Comparison of ENCODE assay signal across 16 mouse cellular contexts in the genomic region with DNA sequence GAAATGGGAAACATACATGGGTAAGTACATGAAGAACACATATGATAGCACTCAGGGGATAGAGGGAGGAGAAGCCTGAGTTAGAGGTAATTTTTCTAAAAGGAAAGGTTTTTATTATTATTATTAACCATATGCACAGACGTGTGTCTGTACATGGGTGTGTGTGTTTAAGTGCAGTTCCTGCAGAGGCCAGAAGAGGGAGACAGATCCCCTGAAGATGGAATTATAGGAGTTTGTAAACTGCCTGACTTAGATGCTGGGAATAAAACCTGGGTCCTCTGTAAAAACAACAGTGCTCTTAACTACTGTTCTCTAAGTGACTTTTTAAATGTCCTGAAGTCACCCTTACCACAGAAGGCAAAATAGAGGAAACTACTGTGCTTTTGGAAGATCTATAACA.
DNase-seq lines count a peak whose midpoint lies in the region; ATAC-seq and TF ChIP-seq lines count a peak whose summit lies in the region.
"Had no signal": no experiment of that assay in that cellular context is flagged by ENCODE, and none has a peak within 500 bp of the region (broad histone marks: within the 10 kb centered on the region; RNA-seq: fewer than 3 reads in every experiment).

No protein-coding gene starts in this region.

- H3K9ac ChIP-seq in forebrain, postnatal 0 days: no peak overlapping the region
- H3K9ac ChIP-seq in forebrain, embryonic 15.5 days (replicated peaks): no peak overlapping the region
- no peak overlapping the region for H3K9ac ChIP-seq in lung, embryonic 14.5 days
- H3K9ac ChIP-seq: hindbrain, embryonic 13.5 days; midbrain, embryonic 15.5 days; stomach, embryonic 15.5 days had no signal

- 100% methylated on average over 1 of the region's 1 CpGs for WGBS in forebrain, postnatal 0 days
- 100% methylated on average over 1 of the region's 1 CpGs for WGBS in forebrain, embryonic 15.5 days
- WGBS in lung, embryonic 14.5 days: 91% methylated on average over 1 of the region's 1 CpGs
- 96% methylated on average over 1 of the region's 1 CpGs for WGBS in cerebellum, adult 2 months

- no peak overlapping the region for H3K4me2 ChIP-seq in forebrain, postnatal 0 days (ENCODE audit: low read depth)
- no peak overlapping the region for H3K4me2 ChIP-seq in forebrain, embryonic 15.5 days (replicated peaks)
- no peak overlapping the region for H3K4me2 ChIP-seq in lung, embryonic 14.5 days
- H3K4me2 ChIP-seq: hindbrain, embryonic 13.5 days; midbrain, embryonic 15.5 days; stomach, embryonic 15.5 days had no signal

- TF ChIP-seq POLR2A in cerebellum, adult 2 months (IDR thresholded peaks at IDR 0.05; ENCODE audit: borderline replicate concordance, insufficient read depth, low read length): no peak

- no peaks in the 10 kb centered on the region for H3K36me3 ChIP-seq in forebrain, postnatal 0 days (ENCODE audit: insufficient read depth)
- no peaks in the 10 kb centered on the region for H3K36me3 ChIP-seq in forebrain, embryonic 15.5 days
- H3K36me3 ChIP-seq in lung, embryonic 14.5 days (ENCODE audit: insufficient read depth): no peaks in the 10 kb centered on the region
- H3K36me3 ChIP-seq: forebrain, embryonic 10.5 days; hindbrain, embryonic 13.5 days; midbrain, embryonic 15.5 days; stomach, embryonic 15.5 days had no signal

- no peak overlapping the region for H3K4me3 ChIP-seq in forebrain, postnatal 0 days (ENCODE audit: low read depth, low read length)
- no peak overlapping the region for H3K4me3 ChIP-seq in forebrain, embryonic 15.5 days
- no peak overlapping the region for H3K4me3 ChIP-seq in lung, embryonic 14.5 days (ENCODE audit: low read depth, low read length)
- H3K4me3 ChIP-seq in cerebellum, adult 2 months (replicated peaks; ENCODE audit: insufficient read depth, low read depth, low read length): no peak overlapping the region
- H3K4me3 ChIP-seq: forebrain, embryonic 10.5 days; hindbrain, embryonic 13.5 days; midbrain, embryonic 15.5 days; stomach, embryonic 15.5 days had no signal

- ATAC-seq in forebrain, postnatal 0 days: no peak
- ATAC-seq in forebrain, embryonic 15.5 days (replicated peaks): no peak
- ATAC-seq in lung, embryonic 14.5 days (ENCODE audit: insufficient read depth): no peak
- ATAC-seq: midbrain, embryonic 15.5 days had no signal

- no peaks in the 10 kb centered on the region for H3K27me3 ChIP-seq in forebrain, postnatal 0 days (ENCODE audit: insufficient read depth, low read length)
- H3K27me3 ChIP-seq in forebrain, embryonic 15.5 days: no peaks in the 10 kb centered on the region
- H3K27me3 ChIP-seq in lung, embryonic 14.5 days (ENCODE audit: insufficient read depth, low read length): no peaks in the 10 kb centered on the region
- no peaks in the 10 kb centered on the region for H3K27me3 ChIP-seq in cerebellum, adult 2 months (ENCODE audit: control insufficient read depth, insufficient read depth, low read length)
- H3K27me3 ChIP-seq: hindbrain, embryonic 13.5 days; midbrain, embryonic 15.5 days; stomach, embryonic 15.5 days had no signal

- H3K27ac ChIP-seq in forebrain, postnatal 0 days (ENCODE audit: low read depth, low read length): no peak overlapping the region
- no peak overlapping the region for H3K27ac ChIP-seq in forebrain, embryonic 15.5 days (replicated peaks)
- no peak overlapping the region for H3K27ac ChIP-seq in lung, embryonic 14.5 days (ENCODE audit: low read depth)
- H3K27ac ChIP-seq in cerebellum, adult 2 months (ENCODE audit: insufficient read depth, low read length): no peak overlapping the region
- H3K27ac ChIP-seq: forebrain, embryonic 10.5 days; hindbrain, embryonic 13.5 days; macrophage; midbrain, embryonic 15.5 days; stomach, embryonic 15.5 days had no signal

- no peaks in the 10 kb centered on the region for H3K4me1 ChIP-seq in forebrain, postnatal 0 days (ENCODE audit: insufficient read depth)
- H3K4me1 ChIP-seq in forebrain, embryonic 15.5 days: no peaks in the 10 kb centered on the region
- no peaks in the 10 kb centered on the region for H3K4me1 ChIP-seq in lung, embryonic 14.5 days (ENCODE audit: insufficient read depth)
- no peaks in the 10 kb centered on the region for H3K4me1 ChIP-seq in cerebellum, adult 2 months (ENCODE audit: control insufficient read depth, insufficient read depth, low read length)
- H3K4me1 ChIP-seq: forebrain, embryonic 10.5 days; hindbrain, embryonic 13.5 days; midbrain, embryonic 15.5 days; stomach, embryonic 15.5 days had no signal

- 0 out of 2 replicates have a peak, but pooled peaks have one; percentile 23 for TF ChIP-seq CTCF in forebrain, postnatal 0 days (IDR thresholded peaks at IDR 0.05; ENCODE audit: low read depth)
- peak; percentile 17; the same call in 1 of the 2 replicates for TF ChIP-seq CTCF in lung, embryonic 14.5 days (IDR thresholded peaks at IDR 0.05; ENCODE audit: low read depth)
- TF ChIP-seq CTCF in cerebellum, adult 2 months (IDR thresholded peaks at IDR 0.05; ENCODE audit: borderline replicate concordance, insufficient read depth, low read depth, low read length): no peak

- H3K9me3 ChIP-seq in forebrain, postnatal 0 days (ENCODE audit: low read length): 0 out of 2 replicates have a peak, but pooled peaks cover 3% of the 10 kb centered on the region
- H3K9me3 ChIP-seq in forebrain, embryonic 15.5 days: no peaks in the 10 kb centered on the region
- no peaks in the 10 kb centered on the region for H3K9me3 ChIP-seq in lung, embryonic 14.5 days (ENCODE audit: low read depth, low read length)
- H3K9me3 ChIP-seq: forebrain, embryonic 10.5 days; stomach, embryonic 15.5 days had no signal

- DNase-seq in forebrain, postnatal 0 days: no peak
- no peak for DNase-seq in lung, embryonic 14.5 days
- DNase-seq in lung, postnatal 14 days: no peak
- DNase-seq in ES-CJ7 (ENCODE audit: low read depth, low spot score): peak; percentile 47
- DNase-seq in forelimb bud, embryonic 11.5 days (ENCODE audit: low read depth, low spot score): peak; percentile 1
- DNase-seq in spleen, postnatal 4 days (ENCODE audit: low spot score in 2 of 2): no peak
- no peak for DNase-seq in cerebellum, adult 2 months
- DNase-seq: kidney, adult 9 months; lung, adult 18-20 months; thymus, postnatal 25 days had no signal

Comparison
In these comparisons a context has a peak if more than half of its experiments do, and no peak if none do; other contexts are left out.
1. DNase-seq: peak in ES-CJ7 (single experiment) and forelimb bud, embryonic 11.5 days (single experiment); none in forebrain, postnatal 0 days (single experiment), lung, embryonic 14.5 days (single experiment), lung, postnatal 14 days (single experiment), spleen, postnatal 4 days (0 of 2) and cerebellum, adult 2 months (0 of 2).